Mouse (Mus musculus) cerebellum, adult (tissue): ENCODE measurements around the gene Ahnak.
"Not testable (repeated sequence)": the region's sequence is repeated elsewhere in the genome, so short reads cannot be mapped to it uniquely, and the experiment has no call there.

ENCODE experiments used
- ATAC-seq: cut with Nextera tagmentation; 2 replicates; pipeline ENCODE4 v1.9.2; 2017; ENCODE audit warnings: mild to moderate bottlenecking, moderate library complexity, mixed read lengths; ENCODE audit not compliant: insufficient number of reproducible peaks, low FRiP score, low TSS enrichment

Gene Ahnak

GRCm38 (mm10) chr19:9117275-9117674 lies 128.2 kb downstream of the Ahnak start:
- no peak for ATAC-seq

- no peak for ATAC-seq
These were observed 130.8 kb downstream of the Ahnak start for GRCm38 (mm10) chr19:9119655-9120425.

- no peak for ATAC-seq
These were observed 133.3 kb downstream of the Ahnak start for GRCm38 (mm10) chr19:9122390-9122789.

DNA sequence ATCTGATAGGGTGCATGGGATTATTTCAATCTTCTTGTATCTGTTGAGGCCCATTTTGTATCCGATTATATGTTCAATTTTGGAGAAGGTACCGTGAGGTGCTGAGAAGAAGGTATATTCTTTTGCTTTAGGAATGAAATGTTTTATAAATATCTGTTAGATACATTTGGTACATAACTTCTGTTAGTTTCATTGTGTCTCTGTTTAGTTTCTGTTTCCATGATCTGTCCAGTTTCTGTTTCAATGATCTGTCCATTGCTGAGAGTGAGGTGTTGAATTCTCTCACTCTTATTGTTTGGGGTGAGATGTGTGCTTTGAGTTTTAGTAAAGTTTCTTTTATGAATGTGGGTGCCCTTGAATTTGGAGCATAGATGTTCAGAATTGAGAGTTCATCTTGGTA lies 134.9 kb downstream of the Ahnak start:
- not testable (repeated sequence) for ATAC-seq
